Mouse (Mus musculus) CH12.LX (cell line): Measurements from ENCODE around the gene Ebf1.

ENCODE experiments used
- MAX ChIP-seq: IDR thresholded peaks from 2 replicates; pipeline ENCODE4 v1.6.1; 2011; ENCODE audit warnings: low read length, improper control_type of control experiment
- MAZ ChIP-seq: IDR thresholded peaks from 2 replicates; pipeline ENCODE4 v1.6.1; 2012; ENCODE audit warnings: low read depth, mild to moderate bottlenecking, inconsistent platforms, low read length, improper control_type of control experiment, moderate library complexity
- NELFE ChIP-seq: IDR thresholded peaks from 2 replicates; pipeline ENCODE4 v1.6.1; 2011; ENCODE audit warnings: low read depth, low read length, improper control_type of control experiment
- POLR2A ChIP-seq: IDR thresholded peaks from 2 replicates; pipeline ENCODE4 v1.6.1; 2011; ENCODE audit warnings: low read depth, mild to moderate bottlenecking, improper control_type of control experiment, low read length
- SMC3 ChIP-seq: IDR thresholded peaks from 2 replicates; pipeline ENCODE4 v1.6.1; 2011; ENCODE audit warnings: low read depth, low read length, improper control_type of control experiment
- USF1 ChIP-seq: IDR thresholded peaks from 2 replicates; pipeline ENCODE4 v1.6.1; 2014; ENCODE audit warnings: low read depth, mild to moderate bottlenecking, inconsistent platforms, low read length, improper control_type of control experiment

- no peak for TF ChIP-seq MAZ
- no peak for TF ChIP-seq NELFE
- TF ChIP-seq POLR2A, result no peak
- TF ChIP-seq MAX, result no peak
- TF ChIP-seq USF1, result no peak
- TF ChIP-seq SMC3, result no peak
These were observed 307.8 kb downstream of the Ebf1 start for GRCm38 (mm10) chr11:44924896-44925295.
